Mouse (Mus musculus) C2C12 (cell line): ENCODE measurements around the gene Hnrnph3.

Source experiments
- CTCF ChIP-seq: IDR thresholded peaks from one replicate; pipeline ENCODE4 v1.5.1; 2011; ENCODE audit not compliant: control insufficient read depth, insufficient read depth, insufficient read length
- FOSL1 ChIP-seq: IDR thresholded peaks from one replicate; pipeline ENCODE4 v1.8.0; 2011; ENCODE audit warnings: mild to moderate bottlenecking, low read length; ENCODE audit not compliant: poor library complexity, insufficient read depth, severe bottlenecking
- MAX ChIP-seq: IDR thresholded peaks from one replicate; pipeline ENCODE4 v1.6.1; 2011; ENCODE audit warnings: mild to moderate bottlenecking, control low read depth
- USF1 ChIP-seq: IDR thresholded peaks from one replicate; pipeline ENCODE4 v1.6.1; 2011; ENCODE audit warnings: low read depth, mild to moderate bottlenecking, control low read depth, moderate library complexity

DNA sequence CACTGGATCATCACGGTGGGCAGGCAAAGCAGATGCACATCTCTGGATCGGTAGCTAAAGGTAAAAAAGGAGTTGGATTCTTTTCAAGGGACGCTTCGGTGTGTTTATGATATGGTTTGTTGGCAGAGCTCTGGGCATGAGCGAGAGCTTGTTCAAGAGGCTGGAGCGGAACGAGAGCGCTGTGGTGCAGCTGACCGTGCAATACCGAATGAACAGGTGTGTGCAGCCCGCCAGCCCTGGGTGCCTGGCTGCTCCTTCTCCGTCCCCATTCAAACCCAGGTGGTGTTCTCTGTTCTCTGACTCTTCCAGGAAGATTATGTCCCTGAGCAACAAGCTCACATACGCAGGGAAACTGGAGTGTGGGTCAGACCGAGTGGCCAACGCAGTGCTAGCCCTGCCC lies 57.7 kb downstream of the Hnrnph3 start:
- TF ChIP-seq USF1 (no peak), CTCF (no peak), FOSL1 (no peak), MAX (no peak)
